Mouse (Mus musculus): ENCODE results near the gene Ank3. TPM values are rescaled to one million over a fixed set of nuclear protein-coding genes. Genes with fewer than 3 reads are reported as not detected.

Ank3 gene
- polyA plus RNA-seq, 1 experiment, result 39.1 TPM

DNA sequence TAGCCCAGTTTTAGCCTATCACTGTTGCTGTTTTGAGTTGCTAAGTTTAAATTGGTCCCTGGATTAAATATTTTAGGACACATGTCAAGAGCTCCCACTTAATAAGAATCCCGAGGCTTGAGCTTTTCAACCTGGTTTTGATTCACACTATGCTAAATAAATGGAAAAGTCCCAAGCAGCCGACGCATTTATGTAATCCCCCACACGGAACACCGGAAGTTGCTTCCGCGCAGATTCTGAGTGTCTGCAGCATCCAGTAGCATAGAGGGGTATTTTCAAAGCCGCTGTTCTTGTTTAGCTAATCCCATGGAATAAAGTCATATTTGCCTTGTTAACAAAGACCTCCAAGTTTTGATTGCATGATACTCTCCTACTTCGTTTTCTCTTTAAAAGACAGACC lies 393.8 kb downstream of the Ank3 start:
- Histone ChIP-seq H3K27ac (ENCODE audit: insufficient read depth, low read depth, low read length) (peak overlapping the region; percentile 5; the same call in 1 of the 2 replicates), H3K4me3 (ENCODE audit: insufficient read depth, low read depth, low read length) (no peak overlapping the region)

DNA sequence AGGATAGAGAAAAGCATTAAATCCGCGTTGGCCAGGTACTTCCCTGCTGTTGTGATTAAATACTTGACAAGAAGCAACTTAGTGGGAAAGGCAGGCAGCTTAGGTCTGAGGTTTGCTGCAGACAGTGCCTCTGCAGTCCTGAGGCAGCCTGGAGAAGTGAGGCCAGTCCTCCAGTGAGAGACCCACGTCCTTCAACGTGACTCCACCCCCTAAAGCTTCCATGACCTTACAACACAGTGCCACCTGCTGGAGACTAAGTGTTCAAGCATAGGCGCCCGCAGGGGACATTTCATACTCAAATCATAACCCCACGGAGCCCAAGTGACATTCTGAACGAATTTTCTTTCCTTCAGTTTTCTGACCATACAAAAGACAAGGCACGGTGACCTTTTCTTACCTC lies 394.5 kb downstream of the Ank3 start:
- no peak overlapping the region for H3K4me3 ChIP-seq (ENCODE audit: insufficient read depth, low read depth, low read length)
- H3K4me1 ChIP-seq (ENCODE audit: control insufficient read depth, insufficient read depth, low read length), result no peaks in the 10 kb centered on the region
- WGBS, result 40% methylated on average over 9 of the region's 9 CpGs
- peak; percentile 74 for DNase-seq
- H3K27ac ChIP-seq (ENCODE audit: insufficient read depth, low read depth, low read length), result peak overlapping the region; percentile 5; the same call in 1 of the 2 replicates
- TF ChIP-seq CTCF (conservative IDR thresholded peaks at IDR 0.05; ENCODE audit: insufficient read depth, insufficient read length, low read depth, low read length) (peak; percentile 67), POLR2A (IDR thresholded peaks at IDR 0.05; ENCODE audit: low read depth, low read length) (no peak)
- H3K36me3 ChIP-seq (ENCODE audit: control insufficient read depth, insufficient read depth, low read length), result no peaks in the 10 kb centered on the region
- H3K27me3 ChIP-seq (replicated peaks; ENCODE audit: control insufficient read depth, insufficient read depth, low read length), result no peaks in the 10 kb centered on the region

More for the DNA sequence above, 393.8 kb downstream of the Ank3 start:
- Histone ChIP-seq H3K4me1 (ENCODE audit: control insufficient read depth, insufficient read depth, low read length) (no peaks in the 10 kb centered on the region), H3K36me3 (ENCODE audit: control insufficient read depth, insufficient read depth, low read length) (no peaks in the 10 kb centered on the region), H3K27me3 (replicated peaks; ENCODE audit: control insufficient read depth, insufficient read depth, low read length) (no peaks in the 10 kb centered on the region)
- DNase-seq, result peak; percentile 21
- WGBS, result 77% methylated on average over 9 of the region's 9 CpGs
- TF ChIP-seq POLR2A (IDR thresholded peaks at IDR 0.05; ENCODE audit: low read depth, low read length) (no peak), CTCF (conservative IDR thresholded peaks at IDR 0.05; ENCODE audit: insufficient read depth, insufficient read length, low read depth, low read length) (no peak)

DNA sequence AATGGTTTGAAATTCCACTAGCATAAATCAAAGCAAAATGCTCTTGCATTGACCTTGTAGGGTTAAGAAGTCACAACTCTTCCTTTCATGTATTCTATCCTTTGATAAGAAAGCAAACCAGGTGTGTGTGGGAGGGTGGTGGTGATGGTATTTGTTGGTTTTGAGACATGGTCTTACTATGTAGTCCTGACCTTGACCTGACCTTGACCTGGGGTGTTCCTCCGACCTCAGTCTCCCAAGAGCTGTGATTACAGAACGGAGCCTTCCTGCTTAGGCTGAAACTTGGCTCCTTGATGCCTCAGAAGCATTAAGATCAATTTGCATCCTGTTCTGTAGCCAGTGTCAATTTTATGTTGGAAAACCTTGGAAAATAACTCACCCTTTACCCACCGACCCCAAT lies 397.1 kb downstream of the Ank3 start:
- WGBS, result 74% methylated on average over 3 of the region's 3 CpGs
- Histone ChIP-seq H3K27me3 (replicated peaks; ENCODE audit: control insufficient read depth, insufficient read depth, low read length) (no peaks in the 10 kb centered on the region), H3K4me3 (ENCODE audit: insufficient read depth, low read depth, low read length) (no peak overlapping the region), H3K27ac (ENCODE audit: insufficient read depth, low read depth, low read length) (no peak overlapping the region), H3K36me3 (ENCODE audit: control insufficient read depth, insufficient read depth, low read length) (no peaks in the 10 kb centered on the region), H3K4me1 (ENCODE audit: control insufficient read depth, insufficient read depth, low read length) (no peaks in the 10 kb centered on the region)
- TF ChIP-seq CTCF (conservative IDR thresholded peaks at IDR 0.05; ENCODE audit: insufficient read depth, insufficient read length, low read depth, low read length), result no peak
- no peak for TF ChIP-seq POLR2A (IDR thresholded peaks at IDR 0.05; ENCODE audit: low read depth, low read length)
- DNase-seq, result no peak

DNA sequence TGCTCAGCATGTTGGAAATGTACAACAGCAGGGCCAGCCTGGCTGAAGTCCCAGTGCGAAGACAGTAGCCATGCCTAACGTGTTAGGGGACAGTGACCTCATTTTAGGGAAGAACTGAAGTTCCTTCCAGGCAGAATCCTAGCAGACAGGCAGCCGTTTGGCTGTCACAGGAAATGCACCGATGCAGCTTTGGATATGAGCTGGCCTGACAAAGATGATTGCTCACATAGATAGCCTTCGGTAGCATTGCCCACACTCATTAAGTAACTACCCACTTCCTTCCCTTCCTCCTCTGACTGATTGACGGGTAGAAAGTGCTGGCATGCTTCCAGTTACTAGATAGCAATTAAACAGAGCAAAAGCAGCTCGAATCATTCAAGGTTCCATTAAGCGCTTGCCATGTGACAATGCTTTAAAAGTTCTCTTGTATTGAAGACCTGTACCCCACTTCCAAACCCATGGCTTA lies 397.9 kb downstream of the Ank3 start:
- Histone ChIP-seq H3K4me1 (ENCODE audit: control insufficient read depth, insufficient read depth, low read length) (no peaks in the 10 kb centered on the region), H3K27me3 (replicated peaks; ENCODE audit: control insufficient read depth, insufficient read depth, low read length) (no peaks in the 10 kb centered on the region), H3K4me3 (ENCODE audit: insufficient read depth, low read depth, low read length) (no peak overlapping the region), H3K36me3 (ENCODE audit: control insufficient read depth, insufficient read depth, low read length) (no peaks in the 10 kb centered on the region), H3K27ac (ENCODE audit: insufficient read depth, low read depth, low read length) (no peak overlapping the region)
- 35% methylated on average over 8 of the region's 8 CpGs for WGBS
- peak; percentile 5 for DNase-seq
- TF ChIP-seq POLR2A (IDR thresholded peaks at IDR 0.05; ENCODE audit: low read depth, low read length) (no peak), CTCF (conservative IDR thresholded peaks at IDR 0.05; ENCODE audit: insufficient read depth, insufficient read length, low read depth, low read length) (no peak)

DNA sequence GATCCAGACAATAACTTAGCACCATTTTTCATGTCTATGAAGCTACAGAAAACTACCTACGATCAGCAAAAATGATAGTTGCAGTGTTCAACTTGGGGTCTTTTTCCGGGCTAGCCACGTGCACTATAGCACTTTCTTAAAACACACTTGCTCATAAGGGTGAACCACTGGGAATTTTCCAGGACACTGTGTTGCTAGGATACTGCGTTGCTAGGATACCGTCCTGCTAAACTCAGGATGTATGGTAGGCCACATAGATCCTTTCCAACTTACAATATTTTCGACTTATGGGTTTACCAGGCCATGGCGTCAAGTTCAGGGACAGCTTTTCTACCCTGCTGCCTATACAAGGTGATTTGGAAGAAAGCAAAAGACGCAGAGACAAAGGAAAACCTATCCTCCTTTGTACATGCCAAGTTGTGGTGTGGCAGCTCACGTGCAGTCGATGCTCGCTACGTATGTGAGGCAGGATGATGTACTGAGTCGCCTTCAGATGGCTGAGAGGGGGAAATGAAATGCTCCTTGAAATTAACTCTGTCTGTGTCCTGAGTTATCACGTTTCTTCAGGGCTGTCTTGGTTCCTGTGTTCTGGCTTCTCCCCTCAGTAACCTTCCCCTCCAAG lies 404.7 kb downstream of the Ank3 start:
- 90% methylated on average over 14 of the region's 14 CpGs for WGBS
- no peaks in the 10 kb centered on the region for H3K27me3 ChIP-seq (replicated peaks; ENCODE audit: control insufficient read depth, insufficient read depth, low read length)

DNA sequence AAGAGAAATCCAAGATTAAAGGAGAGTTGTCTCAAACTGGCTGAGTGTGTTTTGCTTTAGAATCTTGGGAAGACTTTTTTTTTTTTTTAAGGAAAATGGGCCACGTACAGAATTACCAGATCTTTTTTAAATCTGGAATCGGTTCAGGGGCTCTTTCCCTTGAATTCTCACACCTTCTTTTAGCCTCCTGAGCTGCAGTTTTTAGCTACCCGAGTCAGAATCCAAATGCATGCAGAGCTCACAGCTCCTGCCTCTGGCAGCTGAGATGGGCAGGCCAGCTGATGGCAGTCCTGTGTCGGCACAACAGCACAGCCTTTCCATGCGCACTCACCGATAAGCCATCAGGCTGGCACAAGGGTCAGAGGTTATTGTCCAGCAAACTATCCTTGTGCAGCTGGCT lies 406.0 kb downstream of the Ank3 start:
- no peak for TF ChIP-seq POLR2A (IDR thresholded peaks at IDR 0.05; ENCODE audit: low read depth, low read length)
- no peak for TF ChIP-seq CTCF (conservative IDR thresholded peaks at IDR 0.05; ENCODE audit: insufficient read depth, insufficient read length, low read depth, low read length)
- Histone ChIP-seq H3K4me1 (ENCODE audit: control insufficient read depth, insufficient read depth, low read length) (no peaks in the 10 kb centered on the region), H3K36me3 (ENCODE audit: control insufficient read depth, insufficient read depth, low read length) (no peaks in the 10 kb centered on the region), H3K27ac (ENCODE audit: insufficient read depth, low read depth, low read length) (no peak overlapping the region), H3K4me3 (ENCODE audit: insufficient read depth, low read depth, low read length) (no peak overlapping the region), H3K27me3 (replicated peaks; ENCODE audit: control insufficient read depth, insufficient read depth, low read length) (no peaks in the 10 kb centered on the region)
- 64% methylated on average over 6 of the region's 6 CpGs for WGBS
- DNase-seq, result no peak

More for the DNA sequence above, 404.7 kb downstream of the Ank3 start:
- no peaks in the 10 kb centered on the region for H3K36me3 ChIP-seq (ENCODE audit: control insufficient read depth, insufficient read depth, low read length)
- H3K4me3 ChIP-seq (ENCODE audit: insufficient read depth, low read depth, low read length), result no peak overlapping the region
- DNase-seq, result no peak
- H3K4me1 ChIP-seq (ENCODE audit: control insufficient read depth, insufficient read depth, low read length), result no peaks in the 10 kb centered on the region
- H3K27ac ChIP-seq (ENCODE audit: insufficient read depth, low read depth, low read length), result no peak overlapping the region
- TF ChIP-seq CTCF (conservative IDR thresholded peaks at IDR 0.05; ENCODE audit: insufficient read depth, insufficient read length, low read depth, low read length) (no peak), POLR2A (IDR thresholded peaks at IDR 0.05; ENCODE audit: low read depth, low read length) (no peak)

DNA sequence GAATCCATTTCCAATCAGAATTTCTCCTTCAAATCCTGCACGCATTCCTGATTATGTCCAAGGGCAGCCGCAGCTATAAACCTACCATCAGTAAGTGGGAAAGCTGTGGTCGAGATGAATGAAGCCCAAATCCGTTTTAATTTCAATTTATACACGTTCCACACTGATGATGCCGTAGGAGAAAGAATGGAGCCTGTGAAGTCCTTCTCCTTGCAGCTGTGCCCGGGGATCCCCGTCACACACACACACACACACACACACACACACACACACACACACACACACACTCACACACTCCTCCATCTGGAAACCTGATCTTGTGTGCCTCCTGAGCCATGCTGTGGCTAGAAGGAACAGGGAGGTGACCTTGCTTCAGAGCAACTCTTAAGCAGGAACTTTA lies 412.2 kb downstream of the Ank3 start:
- Histone ChIP-seq H3K27me3 (replicated peaks; ENCODE audit: control insufficient read depth, insufficient read depth, low read length) (no peaks in the 10 kb centered on the region), H3K4me1 (ENCODE audit: control insufficient read depth, insufficient read depth, low read length) (no peaks in the 10 kb centered on the region), H3K36me3 (ENCODE audit: control insufficient read depth, insufficient read depth, low read length) (peaks cover 4% of the 10 kb centered on the region), H3K27ac (ENCODE audit: insufficient read depth, low read depth, low read length) (no peak overlapping the region), H3K4me3 (ENCODE audit: insufficient read depth, low read depth, low read length) (no peak overlapping the region)
- 75% methylated on average over 8 of the region's 8 CpGs for WGBS
- DNase-seq, result no peak
- TF ChIP-seq CTCF (conservative IDR thresholded peaks at IDR 0.05; ENCODE audit: insufficient read depth, insufficient read length, low read depth, low read length) (no peak), POLR2A (IDR thresholded peaks at IDR 0.05; ENCODE audit: low read depth, low read length) (no peak)
